Mouse (Mus musculus) midbrain, embryonic 14.5 days (tissue): ENCODE measurements around the gene Foxp4. TPM values are rescaled to one million over a fixed set of nuclear protein-coding genes. Genes with fewer than 3 reads are reported as not detected.
"Not testable (repeated sequence)": the region's sequence is repeated elsewhere in the genome, so short reads cannot be mapped to it uniquely, and the experiment has no call there.

Source experiments
- ATAC-seq: fragments of 200-750 bp; cut with Nextera tagmentation; 2 replicates; pipeline ENCODE4 v1.8.0; 2017; ENCODE audit warnings: moderate number of reproducible peaks, moderate library complexity; ENCODE audit not compliant: low FRiP score, low TSS enrichment
- DNase-seq: peaks from one replicate; pipeline ENCODE4 v3.0.0-alpha.2; 2015
- H3K27ac ChIP-seq: fragments of 300-500 bp; sonication (generic); replicated peaks from 2 replicates; pipeline ENCODE4 v1.5.1; 2014; ENCODE audit warnings: mild to moderate bottlenecking, low read depth, low read length, moderate library complexity
- H3K27me3 ChIP-seq: fragments of 300-500 bp; sonication (generic); 2 replicates; pipeline ENCODE4 v1.6.1; 2014; ENCODE audit warnings: low read length, control low read depth, mixed read lengths; ENCODE audit not compliant: control insufficient read depth, insufficient read depth
- H3K36me3 ChIP-seq: fragments of 300-500 bp; sonication (generic); 2 replicates; pipeline ENCODE4 v1.6.1; 2014; ENCODE audit warnings: low read length, control low read depth; ENCODE audit not compliant: control insufficient read depth, insufficient read depth
- H3K4me1 ChIP-seq: fragments of 300-500 bp; sonication (generic); 2 replicates; pipeline ENCODE4 v1.6.1; 2014; ENCODE audit warnings: mild to moderate bottlenecking, antibody characterized with exemption, low read length, control low read depth; ENCODE audit not compliant: control insufficient read depth, insufficient read depth
- H3K4me2 ChIP-seq: fragments of 300-500 bp; sonication (generic); 2 replicates; pipeline ENCODE4 v1.6.1; 2014; ENCODE audit warnings: mild to moderate bottlenecking, low read length, moderate library complexity
- H3K4me3 ChIP-seq: fragments of 300-500 bp; sonication (generic); replicated peaks from 2 replicates; pipeline ENCODE4 v1.5.1; 2014; ENCODE audit warnings: low read depth, low read length
- H3K9ac ChIP-seq: fragments of 300-500 bp; sonication (generic); replicated peaks from 2 replicates; pipeline ENCODE4 v1.6.1; 2014; ENCODE audit warnings: mild to moderate bottlenecking, low read length, moderate library complexity
- H3K9me3 ChIP-seq: fragments of 300-500 bp; sonication (generic); 2 replicates; pipeline ENCODE4 v1.6.1; 2016; ENCODE audit warnings: low read length, control low read depth, mixed read lengths; ENCODE audit not compliant: control insufficient read depth
- WGBS: fragments of 180-500 bp; shearing (Covaris S2); extraction: QIAGEN DNeasy Blood & Tissue Kit; methylation state at CpG from one replicate; pipeline ENCODE4 v1.1.7; 2014; 5-methylcytosine and 5-hydroxymethylcytosine counted together
- polyA plus RNA-seq: library from polyadenylated mRNA; unstranded; fragments of >200 nt; fragmentation: Nextera tagmentation; extraction: Ambion mirVana; gene quantifications from 2 replicates; pipeline ENCODE4 v1.2.1, GENCODE M21; 2014

The Foxp4 gene
- polyA plus RNA-seq, 1 experiment from 2014 or later = 40.9 TPM

DNA sequence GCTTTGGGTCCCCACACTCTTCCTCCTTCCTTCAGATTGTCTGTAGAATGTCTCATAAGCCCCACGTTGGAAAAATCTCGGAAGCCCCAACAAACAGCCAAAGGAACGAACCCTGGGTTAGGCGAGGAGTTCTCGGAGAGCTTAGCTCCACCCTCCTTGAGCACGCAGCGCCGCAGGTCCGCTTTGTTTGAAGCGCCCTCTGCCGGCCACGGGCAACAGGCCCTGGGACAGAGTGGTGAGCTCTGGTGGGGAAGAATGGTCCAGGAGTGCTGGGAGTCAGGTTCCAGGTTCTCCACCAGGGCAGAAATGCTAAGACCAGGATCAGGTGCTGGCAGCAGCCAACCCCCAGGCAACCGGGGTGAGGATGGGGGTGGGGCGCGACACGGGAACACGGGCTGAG is 59.9 kb downstream of the Foxp4 start:
- no peak overlapping the region for H3K9ac ChIP-seq
- H3K27me3 ChIP-seq = no peaks in the 10 kb centered on the region
- WGBS = 7% methylated on average over 17 of the region's 17 CpGs
- H3K4me1 ChIP-seq = no peaks in the 10 kb centered on the region
- peak overlapping the region; percentile 24; the same call in 1 of the 2 replicates for H3K4me2 ChIP-seq
- H3K9me3 ChIP-seq = no peaks in the 10 kb centered on the region
- ATAC-seq = peak; percentile 75
- DNase-seq = peak; percentile 87
- H3K27ac ChIP-seq = 0 out of 2 replicates have a peak overlapping the region, but pooled peaks have one; percentile 41
- H3K36me3 ChIP-seq = peaks cover 13% of the 10 kb centered on the region
- H3K4me3 ChIP-seq = no peak overlapping the region

DNA sequence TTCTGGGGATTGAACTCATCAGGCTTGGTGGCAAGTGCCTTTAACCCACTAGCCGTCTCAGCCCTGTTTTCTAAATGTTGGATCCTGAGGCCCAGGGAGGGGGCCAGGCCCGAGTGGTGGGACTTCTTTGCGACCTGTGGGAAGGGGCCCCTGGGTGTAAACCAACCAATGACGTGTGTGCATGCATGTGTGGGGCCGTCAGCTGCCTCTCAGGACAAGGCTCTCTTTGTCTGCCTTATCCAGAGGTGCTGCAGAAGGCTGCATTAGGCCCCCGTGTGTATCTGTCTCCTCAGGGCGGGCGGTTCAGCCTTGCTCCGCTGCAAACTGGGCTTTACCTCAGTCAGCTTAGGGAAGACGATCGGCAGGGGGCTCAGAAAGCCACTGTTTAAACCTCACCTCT is 61.0 kb downstream of the Foxp4 start:
- Histone ChIP-seq H3K9ac (no peak overlapping the region), H3K36me3 (peaks cover 7% of the 10 kb centered on the region; the same call in 1 of the 2 replicates), H3K4me3 (no peak overlapping the region), H3K4me1 (no peaks in the 10 kb centered on the region), H3K9me3 (no peaks in the 10 kb centered on the region), H3K27ac (no peak overlapping the region), H3K4me2 (no peak overlapping the region), H3K27me3 (no peaks in the 10 kb centered on the region)
- ATAC-seq (no peak), DNase-seq (no peak)
- 11% methylated on average over 11 of the region's 11 CpGs for WGBS

DNA sequence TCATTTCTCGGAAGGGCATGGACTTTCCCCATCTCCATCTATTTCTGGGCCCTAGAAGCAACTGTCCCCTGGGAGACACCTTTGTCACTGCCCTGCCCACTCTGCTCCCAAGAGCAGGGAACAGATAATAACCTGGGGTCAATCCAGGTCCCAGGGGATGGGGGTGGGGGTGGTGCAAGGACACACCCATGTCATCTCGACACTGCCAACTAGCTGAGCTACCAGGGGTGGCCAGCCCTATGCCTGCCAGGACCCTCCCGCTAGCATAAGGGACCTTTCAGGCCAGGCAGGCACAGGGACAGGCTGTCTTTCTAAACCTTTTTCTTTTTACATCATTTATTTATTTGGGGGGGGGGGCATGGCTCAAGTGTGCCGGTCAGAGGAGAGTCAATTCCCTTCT is 61.4 kb downstream of the Foxp4 start:
- WGBS = 53% methylated on average over 4 of the region's 4 CpGs
- no peak overlapping the region for H3K4me2 ChIP-seq
- no peaks in the 10 kb centered on the region for H3K9me3 ChIP-seq
- no peak overlapping the region for H3K4me3 ChIP-seq
- peaks cover 3% of the 10 kb centered on the region; the same call in 1 of the 2 replicates for H3K36me3 ChIP-seq
- DNase-seq (no peak), ATAC-seq (no peak)
- no peaks in the 10 kb centered on the region for H3K4me1 ChIP-seq
- H3K27me3 ChIP-seq = no peaks in the 10 kb centered on the region
- H3K9ac ChIP-seq = no peak overlapping the region
- H3K27ac ChIP-seq = no peak overlapping the region

DNA sequence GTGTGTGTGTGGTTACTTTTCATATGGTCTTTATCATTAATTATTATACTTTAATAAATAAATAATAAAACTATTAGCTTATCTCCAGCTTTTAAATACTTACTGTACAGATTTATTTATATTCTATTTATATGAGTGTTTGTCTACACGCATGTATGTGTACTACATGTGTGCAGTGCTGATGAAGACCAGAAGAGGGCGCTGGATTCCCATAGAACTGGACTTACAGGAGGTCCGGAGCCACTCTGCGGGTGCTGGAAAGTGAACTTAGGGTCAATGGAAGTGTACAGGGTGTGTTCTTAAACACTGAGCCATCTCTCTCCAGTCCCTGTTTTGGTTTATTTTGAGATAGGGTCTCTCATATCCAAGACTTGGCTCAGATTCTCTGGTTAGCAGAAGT is 68.9 kb downstream of the Foxp4 start:
- H3K9me3 ChIP-seq = 0 out of 2 replicates have a peak, but pooled peaks cover 4% of the 10 kb centered on the region
- H3K27me3 ChIP-seq = no peaks in the 10 kb centered on the region
- H3K4me1 ChIP-seq = no peaks in the 10 kb centered on the region
- no peak for ATAC-seq
- no peak overlapping the region for H3K4me3 ChIP-seq
- no peaks in the 10 kb centered on the region for H3K36me3 ChIP-seq
- WGBS = 80% methylated on average over 4 of the region's 4 CpGs
- H3K4me2 ChIP-seq = no peak overlapping the region
- H3K9ac ChIP-seq = no peak overlapping the region
- no peak overlapping the region for H3K27ac ChIP-seq
- DNase-seq = no peak

DNA sequence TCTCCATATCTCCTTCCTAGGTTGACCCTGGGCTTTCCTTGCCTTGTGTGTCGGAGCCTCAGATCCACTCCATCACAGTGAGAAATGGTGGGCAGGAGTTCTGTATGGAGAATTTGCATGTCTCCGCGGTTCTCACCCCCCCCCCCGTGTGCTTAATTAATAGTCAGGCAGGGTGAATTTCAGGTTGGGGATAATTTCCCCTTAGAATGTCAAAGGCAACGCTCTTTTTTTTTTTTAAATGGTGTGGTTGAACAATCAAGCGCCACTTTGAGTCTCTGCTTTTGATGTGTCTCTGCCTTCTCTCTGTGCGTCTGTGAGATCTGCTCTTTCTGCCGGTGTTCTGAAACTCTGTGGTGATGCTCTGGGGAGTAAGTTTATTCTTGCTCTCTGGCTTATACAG is 69.5 kb downstream of the Foxp4 start:
- H3K27ac ChIP-seq = no peak overlapping the region
- ATAC-seq (no peak), DNase-seq (no peak)
- no peaks in the 10 kb centered on the region for H3K27me3 ChIP-seq
- no peaks in the 10 kb centered on the region for H3K36me3 ChIP-seq
- H3K4me1 ChIP-seq = no peaks in the 10 kb centered on the region
- 83% methylated on average over 8 of the region's 8 CpGs for WGBS
- H3K9me3 ChIP-seq = 0 out of 2 replicates have a peak, but pooled peaks cover 4% of the 10 kb centered on the region
- no peak overlapping the region for H3K4me3 ChIP-seq
- H3K9ac ChIP-seq = no peak overlapping the region
- H3K4me2 ChIP-seq = no peak overlapping the region

DNA sequence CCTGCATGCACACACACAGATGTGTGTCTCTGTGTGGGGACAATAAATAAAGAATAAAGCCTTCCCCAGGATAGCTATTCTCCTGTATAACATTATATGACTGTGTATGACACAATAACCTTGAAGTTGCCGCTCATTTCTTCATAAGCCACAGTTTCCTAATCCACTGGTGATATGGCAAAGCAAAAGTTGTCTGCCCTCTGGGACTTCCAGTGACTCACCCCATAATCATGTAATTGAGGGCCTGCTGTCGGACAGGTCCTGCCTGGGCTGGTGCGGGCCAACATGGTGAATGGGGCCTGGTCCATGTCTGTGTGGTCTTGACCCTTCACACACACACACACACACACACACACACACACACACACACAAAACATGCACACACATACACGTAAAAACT is 70.7 kb downstream of the Foxp4 start:
- ATAC-seq = no peak
- whole genome bisulfite sequencing = 96% methylated on average over 4 of the region's 4 CpGs

DNA sequence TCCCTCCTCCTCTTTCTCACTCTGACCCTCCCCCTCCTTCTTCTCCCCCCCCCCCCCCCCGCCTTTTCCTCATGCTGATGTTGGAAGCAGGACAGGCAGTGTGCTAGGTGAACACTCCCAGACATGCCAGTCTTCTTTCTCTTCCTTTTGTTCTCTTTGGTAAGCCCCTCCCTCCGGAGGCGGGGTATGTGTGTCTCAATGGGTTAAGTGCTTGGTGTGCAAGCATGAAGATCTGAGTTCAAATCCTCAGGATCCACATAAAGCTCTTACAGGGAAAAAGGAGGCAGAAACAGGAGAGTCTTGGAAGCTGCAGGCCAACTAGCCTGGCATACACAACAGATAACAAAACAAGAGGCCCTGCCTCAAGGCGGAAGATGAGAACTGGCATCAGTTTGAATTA is 71.1 kb downstream of the Foxp4 start:
- H3K9ac ChIP-seq = no peak overlapping the region
- H3K4me3 ChIP-seq = no peak overlapping the region
- no peak overlapping the region for H3K4me2 ChIP-seq
- ATAC-seq (no peak), DNase-seq (no peak)
- no peak overlapping the region for H3K27ac ChIP-seq
- 88% methylated on average over 3 of the region's 4 CpGs for WGBS
- no peaks in the 10 kb centered on the region for H3K27me3 ChIP-seq
- 0 out of 2 replicates have a peak, but pooled peaks cover 4% of the 10 kb centered on the region for H3K9me3 ChIP-seq
- no peaks in the 10 kb centered on the region for H3K36me3 ChIP-seq
- H3K4me1 ChIP-seq = no peaks in the 10 kb centered on the region

More for the DNA sequence above, 70.7 kb downstream of the Foxp4 start:
- H3K9me3 ChIP-seq = 0 out of 2 replicates have a peak, but pooled peaks cover 4% of the 10 kb centered on the region
- H3K4me2 ChIP-seq = no peak overlapping the region
- no peak overlapping the region for H3K4me3 ChIP-seq
- H3K27ac ChIP-seq = no peak overlapping the region
- H3K27me3 ChIP-seq = no peaks in the 10 kb centered on the region
- H3K36me3 ChIP-seq = no peaks in the 10 kb centered on the region
- no peaks in the 10 kb centered on the region for H3K4me1 ChIP-seq
- no peak overlapping the region for H3K9ac ChIP-seq
- DNase-seq = no peak

DNA sequence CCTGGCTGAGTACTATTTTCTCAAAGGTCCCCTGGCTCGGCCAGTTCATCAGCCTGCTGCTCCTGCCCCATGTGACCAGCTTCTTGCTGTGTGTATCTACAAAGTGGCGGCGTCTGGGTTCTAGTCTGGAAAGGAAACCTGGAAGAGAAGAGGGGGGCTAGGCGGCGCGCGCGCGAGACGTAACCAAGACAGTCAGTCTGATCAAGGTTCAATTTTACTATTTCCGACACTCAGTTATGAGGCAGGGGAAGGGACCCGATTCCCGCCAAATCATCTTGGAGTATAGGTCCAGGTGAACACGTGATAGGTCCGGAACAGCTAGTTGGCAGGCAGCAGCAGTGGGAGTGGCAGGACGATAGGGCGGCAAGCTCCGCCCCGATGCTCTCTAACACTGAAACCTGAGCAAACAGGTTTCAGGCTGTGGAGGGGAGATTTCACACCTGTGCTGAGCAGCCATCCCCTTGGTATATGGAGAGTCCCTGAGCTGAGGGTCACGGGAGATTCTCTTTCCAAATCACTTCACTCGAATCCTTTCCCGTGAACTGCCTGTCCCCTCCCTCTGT is 72.6 kb downstream of the Foxp4 start:
- H3K9me3 ChIP-seq, ATAC-seq, H3K27ac ChIP-seq, H3K4me1 ChIP-seq, H3K36me3 ChIP-seq, H3K9ac ChIP-seq, DNase-seq, H3K27me3 ChIP-seq: not testable (repeated sequence)
- peak overlapping the region; percentile 34 for H3K4me2 ChIP-seq
- WGBS = 16% methylated on average over 22 of the region's 22 CpGs
- H3K4me3 ChIP-seq = 0 out of 2 replicates have a peak overlapping the region, but pooled peaks have one; percentile 8

DNA sequence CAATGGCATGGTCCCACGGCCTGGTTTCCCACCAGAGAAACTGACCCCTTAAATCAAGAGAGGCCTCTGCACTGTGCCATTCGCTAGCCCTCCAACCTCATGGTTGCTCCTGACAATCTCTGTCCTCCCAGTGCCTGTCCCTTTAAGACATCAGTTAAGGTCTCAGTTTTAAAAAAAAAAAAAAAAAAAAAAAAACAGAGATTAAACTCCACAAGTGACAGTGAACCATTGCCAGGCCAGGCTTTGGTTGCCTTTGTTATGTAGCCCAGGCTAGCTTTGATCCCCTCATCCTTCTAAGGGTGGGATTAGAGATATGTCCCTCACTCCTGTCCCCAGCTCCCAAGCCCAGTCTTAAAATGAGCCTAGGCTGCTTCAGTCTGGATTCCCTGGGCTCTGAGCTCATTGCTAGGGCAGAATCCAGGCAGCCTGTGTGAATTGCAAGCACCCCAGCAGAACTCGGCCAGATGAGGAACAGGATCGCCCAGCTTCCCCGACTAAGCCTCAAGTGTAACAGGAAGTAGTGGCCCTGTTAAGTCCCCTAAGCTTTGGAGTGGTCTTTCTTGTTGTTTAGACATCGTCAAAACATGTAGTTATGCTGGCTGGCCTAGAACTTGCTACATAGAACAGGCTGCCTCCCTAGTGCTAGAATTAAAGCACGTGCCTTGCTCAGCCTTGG is 73.7 kb downstream of the Foxp4 start:
- Histone ChIP-seq H3K9me3 (0 out of 2 replicates have a peak, but pooled peaks cover 3% of the 10 kb centered on the region), H3K27ac (no peak overlapping the region), H3K4me3 (no peak overlapping the region), H3K9ac (no peak overlapping the region), H3K27me3 (no peaks in the 10 kb centered on the region), H3K36me3 (no peaks in the 10 kb centered on the region), H3K4me2 (no peak overlapping the region), H3K4me1 (no peaks in the 10 kb centered on the region)
- ATAC-seq (no peak), DNase-seq (no peak)
- WGBS = 80% methylated on average over 7 of the region's 7 CpGs
